Mouse (Mus musculus) forebrain, embryonic 15.5 days (tissue): Measurements from ENCODE around the gene Golga4. TPM values are rescaled to one million over a fixed set of nuclear protein-coding genes. Genes with fewer than 3 reads are reported as not detected.
"Not testable (repeated sequence)": the region's sequence is repeated elsewhere in the genome, so short reads cannot be mapped to it uniquely, and the experiment has no call there.

Experiments used
- ATAC-seq: fragments of 200-750 bp; cut with Nextera tagmentation; replicated peaks from 2 replicates; pipeline ENCODE4 v1.8.0; 2017; ENCODE audit warnings: mild to moderate bottlenecking, moderate TSS enrichment, moderate library complexity
- H3K27ac ChIP-seq: fragments of 300-500 bp; sonication (generic); replicated peaks from 2 replicates; pipeline ENCODE4 v1.5.1; 2015; ENCODE audit warnings: mild to moderate bottlenecking, inconsistent platforms
- H3K27me3 ChIP-seq: fragments of 300-500 bp; sonication (generic); 2 replicates; pipeline ENCODE4 v1.6.1; 2015; ENCODE audit warnings: inconsistent platforms
- H3K36me3 ChIP-seq: fragments of 300-500 bp; sonication (generic); 2 replicates; pipeline ENCODE4 v1.6.1; 2015; ENCODE audit warnings: mild to moderate bottlenecking, inconsistent platforms
- H3K4me1 ChIP-seq: fragments of 300-500 bp; sonication (generic); 2 replicates; pipeline ENCODE4 v1.6.1; 2015; ENCODE audit warnings: inconsistent platforms
- H3K4me2 ChIP-seq: fragments of 300-500 bp; sonication (generic); replicated peaks from 2 replicates; pipeline ENCODE4 v1.6.1; 2015; ENCODE audit warnings: mild to moderate bottlenecking, inconsistent platforms
- H3K4me3 ChIP-seq: fragments of 300-500 bp; sonication (generic); 2 replicates; pipeline ENCODE4 v1.5.1; 2015; ENCODE audit warnings: mild to moderate bottlenecking, inconsistent platforms
- H3K9ac ChIP-seq: fragments of 300-500 bp; sonication (generic); replicated peaks from 2 replicates; pipeline ENCODE4 v1.6.1; 2015; ENCODE audit warnings: mild to moderate bottlenecking, inconsistent platforms
- H3K9me3 ChIP-seq: fragments of 300-500 bp; sonication (generic); 2 replicates; pipeline ENCODE4 v1.6.1; 2016; ENCODE audit warnings: inconsistent platforms
- WGBS: fragments of 180-500 bp; shearing (Covaris S2); methylation state at CpG from one replicate; pipeline ENCODE4 v1.1.7; 2015; ENCODE audit warnings: mixed read lengths; 5-methylcytosine and 5-hydroxymethylcytosine counted together
- polyA plus RNA-seq: library from polyadenylated mRNA; unstranded; fragments of >200 nt; fragmentation: Nextera tagmentation; extraction: Ambion mirVana; gene quantifications from 2 replicates; pipeline ENCODE4 v1.2.1, GENCODE M21; 2015

Gene Golga4
- polyA plus RNA-seq, 1 experiment from 2014 or later, result 53.4 TPM

- Histone ChIP-seq H3K27me3 (no peaks in the 10 kb centered on the region), H3K9me3 (no peaks in the 10 kb centered on the region), H3K36me3 (peaks cover 59% of the 10 kb centered on the region), H3K4me1 (0 out of 2 replicates have a peak, but pooled peaks cover 4% of the 10 kb centered on the region), H3K27ac (no peak overlapping the region), H3K4me3 (no peak overlapping the region), H3K9ac (no peak overlapping the region), H3K4me2 (no peak overlapping the region)
- WGBS, result 91% methylated on average over 5 of the region's 5 CpGs
- ATAC-seq, result no peak
Observed at GRCm38 (mm10) chr9:118574911-118575310, 68.8 kb downstream of the Golga4 start.

GRCm38 (mm10) chr9:118580371-118580770, 74.3 kb downstream of the Golga4 start:
- no peak overlapping the region for H3K4me3 ChIP-seq
- H3K9me3 ChIP-seq, result no peaks in the 10 kb centered on the region
- H3K4me1 ChIP-seq, result 0 out of 2 replicates have a peak, but pooled peaks cover 4% of the 10 kb centered on the region
- ATAC-seq, result no peak
- peaks cover 32% of the 10 kb centered on the region for H3K36me3 ChIP-seq
- no peaks in the 10 kb centered on the region for H3K27me3 ChIP-seq
- H3K4me2 ChIP-seq, result no peak overlapping the region
- H3K27ac ChIP-seq, result no peak overlapping the region
- WGBS, result 76% methylated on average over 6 of the region's 6 CpGs
- no peak overlapping the region for H3K9ac ChIP-seq

- Histone ChIP-seq H3K27me3 (no peaks in the 10 kb centered on the region), H3K4me3 (no peak overlapping the region), H3K27ac (no peak overlapping the region), H3K4me2 (no peak overlapping the region), H3K9ac (no peak overlapping the region), H3K36me3 (peaks cover 20% of the 10 kb centered on the region; the same call in 1 of the 2 replicates), H3K9me3 (no peaks in the 10 kb centered on the region), H3K4me1 (0 out of 2 replicates have a peak, but pooled peaks cover 4% of the 10 kb centered on the region)
- no peak for ATAC-seq
- WGBS, result 81% methylated on average over 6 of the region's 6 CpGs
Observed at GRCm38 (mm10) chr9:118582757-118583156, 76.7 kb downstream of the Golga4 start.

- WGBS, result 84% methylated on average over 1 of the region's 1 CpGs
- Histone ChIP-seq H3K9ac (no peak overlapping the region), H3K27me3 (no peaks in the 10 kb centered on the region), H3K4me3 (no peak overlapping the region), H3K27ac (no peak overlapping the region), H3K9me3 (no peaks in the 10 kb centered on the region), H3K4me2 (no peak overlapping the region), H3K36me3 (peaks cover 12% of the 10 kb centered on the region; the same call in 1 of the 2 replicates), H3K4me1 (no peaks in the 10 kb centered on the region)
- no peak for ATAC-seq
Observed at GRCm38 (mm10) chr9:118584838-118585237, 78.8 kb downstream of the Golga4 start.

- Histone ChIP-seq H3K9me3 (no peaks in the 10 kb centered on the region), H3K27ac (no peak overlapping the region), H3K4me3 (no peak overlapping the region), H3K27me3 (no peaks in the 10 kb centered on the region), H3K36me3 (peaks cover 12% of the 10 kb centered on the region; the same call in 1 of the 2 replicates), H3K9ac (no peak overlapping the region), H3K4me2 (no peak overlapping the region), H3K4me1 (peaks cover 6% of the 10 kb centered on the region; the same call in 1 of the 2 replicates)
- ATAC-seq, result no peak
- WGBS, result 90% methylated on average over 6 of the region's 6 CpGs
Observed at GRCm38 (mm10) chr9:118585998-118586397, 79.9 kb downstream of the Golga4 start.

GRCm38 (mm10) chr9:118587115-118587514, 81.0 kb downstream of the Golga4 start:
- no peak for ATAC-seq
- H3K4me1 ChIP-seq, result peaks cover 6% of the 10 kb centered on the region; the same call in 1 of the 2 replicates
- 79% methylated on average over 4 of the region's 4 CpGs for WGBS
- H3K9ac ChIP-seq, result no peak overlapping the region
- H3K36me3 ChIP-seq, result 0 out of 2 replicates have a peak, but pooled peaks cover 9% of the 10 kb centered on the region
- H3K27ac ChIP-seq, result no peak overlapping the region
- H3K27me3 ChIP-seq, result no peaks in the 10 kb centered on the region
- no peak overlapping the region for H3K4me3 ChIP-seq
- no peak overlapping the region for H3K4me2 ChIP-seq
- no peaks in the 10 kb centered on the region for H3K9me3 ChIP-seq

GRCm38 (mm10) chr9:118589249-118589648, 83.2 kb downstream of the Golga4 start:
- H3K9ac ChIP-seq, result no peak overlapping the region
- H3K4me3 ChIP-seq, result no peak overlapping the region
- no peaks in the 10 kb centered on the region for H3K36me3 ChIP-seq
- peaks cover 6% of the 10 kb centered on the region; the same call in 1 of the 2 replicates for H3K4me1 ChIP-seq
- H3K27me3 ChIP-seq, result no peaks in the 10 kb centered on the region
- no peak for ATAC-seq
- no peak overlapping the region for H3K4me2 ChIP-seq
- H3K27ac ChIP-seq, result no peak overlapping the region
- 50% methylated on average over 3 of the region's 3 CpGs for WGBS
- H3K9me3 ChIP-seq, result no peaks in the 10 kb centered on the region

GRCm38 (mm10) chr9:118590230-118590629, 84.2 kb downstream of the Golga4 start:
- Histone ChIP-seq H3K27me3 (no peaks in the 10 kb centered on the region), H3K27ac (no peak overlapping the region), H3K4me2 (no peak overlapping the region), H3K36me3 (no peaks in the 10 kb centered on the region), H3K4me1 (peaks cover 6% of the 10 kb centered on the region; the same call in 1 of the 2 replicates), H3K4me3 (no peak overlapping the region), H3K9ac (no peak overlapping the region), H3K9me3 (no peaks in the 10 kb centered on the region)
- WGBS, result 41% methylated on average over 7 of the region's 7 CpGs
- no peak for ATAC-seq

- H3K27me3 ChIP-seq, result no peaks in the 10 kb centered on the region
- H3K4me1 ChIP-seq, result peaks cover 6% of the 10 kb centered on the region; the same call in 1 of the 2 replicates
- no peak overlapping the region for H3K9ac ChIP-seq
- H3K36me3 ChIP-seq, result no peaks in the 10 kb centered on the region
- no peak overlapping the region for H3K4me3 ChIP-seq
- H3K9me3 ChIP-seq, result no peaks in the 10 kb centered on the region
- no peak for ATAC-seq
- 83% methylated on average over 6 of the region's 6 CpGs for WGBS
- no peak overlapping the region for H3K4me2 ChIP-seq
- H3K27ac ChIP-seq, result no peak overlapping the region
Observed at GRCm38 (mm10) chr9:118591633-118592032, 85.6 kb downstream of the Golga4 start.

GRCm38 (mm10) chr9:118592585-118593249, 86.7 kb downstream of the Golga4 start:
- Histone ChIP-seq H3K9ac (no peak overlapping the region), H3K4me2 (no peak overlapping the region), H3K36me3 (no peaks in the 10 kb centered on the region), H3K27me3 (no peaks in the 10 kb centered on the region), H3K27ac (no peak overlapping the region), H3K9me3 (no peaks in the 10 kb centered on the region), H3K4me3 (no peak overlapping the region), H3K4me1 (peaks cover 6% of the 10 kb centered on the region; the same call in 1 of the 2 replicates)
- WGBS, result 51% methylated on average over 13 of the region's 13 CpGs
- ATAC-seq, result no peak

- ATAC-seq, result no peak
- WGBS, result 92% methylated on average over 8 of the region's 8 CpGs
- no peaks in the 10 kb centered on the region for H3K27me3 ChIP-seq
- H3K36me3 ChIP-seq, result no peaks in the 10 kb centered on the region
- H3K4me2 ChIP-seq, result no peak overlapping the region
- H3K4me1 ChIP-seq, result peaks cover 6% of the 10 kb centered on the region; the same call in 1 of the 2 replicates
- H3K4me3 ChIP-seq, result no peak overlapping the region
- H3K9me3 ChIP-seq, result no peaks in the 10 kb centered on the region
- H3K27ac ChIP-seq, result no peak overlapping the region
- no peak overlapping the region for H3K9ac ChIP-seq
Observed at GRCm38 (mm10) chr9:118593443-118593842, 87.4 kb downstream of the Golga4 start.

- ATAC-seq, result no peak
- no peak overlapping the region for H3K27ac ChIP-seq
- no peaks in the 10 kb centered on the region for H3K36me3 ChIP-seq
- no peaks in the 10 kb centered on the region for H3K27me3 ChIP-seq
- no peaks in the 10 kb centered on the region for H3K9me3 ChIP-seq
- H3K4me3 ChIP-seq, result no peak overlapping the region
- H3K4me1 ChIP-seq, result no peaks in the 10 kb centered on the region
- 86% methylated on average over 7 of the region's 7 CpGs for WGBS
- H3K4me2 ChIP-seq, result no peak overlapping the region
- H3K9ac ChIP-seq, result no peak overlapping the region
Observed at GRCm38 (mm10) chr9:118596767-118597166, 90.7 kb downstream of the Golga4 start.

- whole genome bisulfite sequencing, result 74% methylated on average over 3 of the region's 3 CpGs
- not testable (repeated sequence) for H3K4me3 ChIP-seq, ATAC-seq, H3K27ac ChIP-seq, H3K36me3 ChIP-seq, H3K4me2 ChIP-seq, H3K9me3 ChIP-seq, H3K9ac ChIP-seq, H3K4me1 ChIP-seq, H3K27me3 ChIP-seq
Observed at GRCm38 (mm10) chr9:118600393-118600792, 94.3 kb downstream of the Golga4 start.
